Mouse (Mus musculus) embryonic facial prominence, embryonic 11.5 days (tissue): ENCODE measurements around the gene Mtfp1. TPM values are rescaled to one million over a fixed set of nuclear protein-coding genes. Genes with fewer than 3 reads are reported as not detected.
A peak's percentile ranks its signal among the peaks of the same experiment; 100 is the strongest.

Experiments used
- ATAC-seq: fragments of 200-750 bp; cut with Nextera tagmentation; replicated peaks from 2 replicates; pipeline ENCODE4 v1.8.0; 2017; ENCODE audit warnings: low read depth; ENCODE audit not compliant: insufficient number of reproducible peaks, low FRiP score, low TSS enrichment
- DNase-seq: peaks from one replicate; pipeline ENCODE4 v3.0.0-alpha.2; 2015; ENCODE audit warnings: low spot score
- H3K27ac ChIP-seq: fragments of 300-500 bp; sonication (generic); replicated peaks from 2 replicates; pipeline ENCODE4 v1.5.1; 2014; ENCODE audit warnings: mild to moderate bottlenecking, low read depth, low read length, control low read depth
- H3K27me3 ChIP-seq: fragments of 300-500 bp; sonication (generic); 2 replicates; pipeline ENCODE4 v1.6.1; 2014; ENCODE audit warnings: mild to moderate bottlenecking, low read length, moderate library complexity, mixed read lengths; ENCODE audit not compliant: control insufficient read depth, insufficient read depth
- H3K36me3 ChIP-seq: fragments of 300-500 bp; sonication (generic); replicated peaks from 2 replicates; pipeline ENCODE4 v1.6.1; 2014; ENCODE audit warnings: low read depth, mild to moderate bottlenecking, low read length, moderate library complexity, mixed read lengths; ENCODE audit not compliant: control insufficient read depth, insufficient read depth
- H3K4me1 ChIP-seq: fragments of 300-500 bp; sonication (generic); 2 replicates; pipeline ENCODE4 v1.6.1; 2014; ENCODE audit warnings: low read length, mixed read lengths; ENCODE audit not compliant: control insufficient read depth, insufficient read depth
- H3K4me2 ChIP-seq: fragments of 300-500 bp; sonication (generic); 2 replicates; pipeline ENCODE4 v1.6.1; 2014; ENCODE audit warnings: low read depth, mild to moderate bottlenecking, control low read depth, low read length, moderate library complexity
- H3K4me3 ChIP-seq: fragments of 300-500 bp; sonication (generic); 2 replicates; pipeline ENCODE4 v1.5.1; 2014; ENCODE audit warnings: low read depth, low read length, control low read depth
- H3K9ac ChIP-seq: fragments of 300-500 bp; sonication (generic); replicated peaks from 2 replicates; pipeline ENCODE4 v1.6.1; 2014; ENCODE audit warnings: mild to moderate bottlenecking, control low read depth, low read length
- H3K9me3 ChIP-seq: fragments of 300-500 bp; sonication (generic); replicated peaks from 2 replicates; pipeline ENCODE4 v1.6.1; 2016; ENCODE audit warnings: mild to moderate bottlenecking, low read length, inconsistent platforms, mixed read lengths; ENCODE audit not compliant: control insufficient read depth
- WGBS: fragments of 180-500 bp; shearing (Covaris S2); extraction: QIAGEN DNeasy Blood & Tissue Kit; methylation state at CpG from one replicate; pipeline ENCODE4 v1.1.7; 2014; 5-methylcytosine and 5-hydroxymethylcytosine counted together
- polyA plus RNA-seq: library from polyadenylated mRNA; unstranded; fragments of >200 nt; fragmentation: Nextera tagmentation; extraction: Ambion mirVana; gene quantifications from 2 replicates; pipeline ENCODE4 v1.2.1, GENCODE M21; 2014

Gene Mtfp1
- polyA plus RNA-seq, 1 experiment from 2014 or later: 8.7 TPM

DNA sequence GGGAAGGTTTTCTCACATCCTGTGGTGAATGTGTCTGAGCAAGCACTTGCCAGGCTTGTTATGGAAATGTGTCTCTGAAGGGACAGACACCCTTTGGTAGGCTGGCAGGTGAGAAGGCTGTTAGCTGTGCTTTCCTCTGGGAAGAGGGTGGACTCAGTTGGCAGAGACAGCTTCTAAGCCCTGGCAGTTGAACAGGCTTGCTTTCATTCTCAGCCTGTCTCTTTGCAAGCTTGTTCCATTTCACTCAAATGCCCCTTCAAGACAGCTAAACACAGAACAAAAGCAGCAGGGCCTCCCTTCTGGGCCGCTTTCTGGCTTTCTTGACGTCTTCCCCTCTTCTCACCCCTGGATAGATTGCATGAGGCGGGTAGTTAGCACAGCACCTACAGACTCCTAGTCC is 4.2 kb upstream of the Mtfp1 start:
- H3K4me2 ChIP-seq: no peak overlapping the region
- H3K27me3 ChIP-seq: no peaks in the 10 kb centered on the region
- H3K4me3 ChIP-seq: no peak overlapping the region
- 88% methylated on average over 3 of the region's 3 CpGs for WGBS
- no peak overlapping the region for H3K9ac ChIP-seq
- ATAC-seq: no peak
- DNase-seq: no peak
- H3K27ac ChIP-seq: no peak overlapping the region
- no peaks in the 10 kb centered on the region for H3K9me3 ChIP-seq
- peaks cover 4% of the 10 kb centered on the region for H3K4me1 ChIP-seq
- no peaks in the 10 kb centered on the region for H3K36me3 ChIP-seq

DNA sequence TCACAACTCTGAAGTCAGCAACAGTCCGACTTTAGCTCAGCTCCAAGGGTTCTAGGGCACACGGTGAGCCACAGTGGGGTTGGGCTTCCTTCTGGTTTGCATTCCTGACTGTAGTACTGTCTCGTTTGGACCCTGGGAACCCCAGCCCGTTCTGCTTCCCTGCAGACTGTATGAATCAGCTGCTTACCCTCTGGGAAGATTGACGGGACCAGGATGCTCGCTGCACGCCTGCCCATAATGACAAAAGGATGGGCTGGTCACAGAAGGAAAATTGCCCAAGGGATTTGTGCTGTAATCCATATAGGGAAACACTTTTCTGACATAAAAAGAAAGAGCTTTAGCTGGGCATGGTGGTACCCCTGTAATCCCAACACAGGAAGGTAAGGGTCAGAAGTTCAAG is 3.6 kb upstream of the Mtfp1 start:
- Histone ChIP-seq H3K9ac (no peak overlapping the region), H3K4me3 (no peak overlapping the region), H3K4me2 (no peak overlapping the region), H3K27ac (no peak overlapping the region), H3K4me1 (peaks cover 4% of the 10 kb centered on the region), H3K9me3 (no peaks in the 10 kb centered on the region), H3K27me3 (no peaks in the 10 kb centered on the region), H3K36me3 (no peaks in the 10 kb centered on the region)
- DNase-seq (no peak), ATAC-seq (no peak)
- 70% methylated on average over 7 of the region's 7 CpGs for WGBS

- 68% methylated on average over 8 of the region's 8 CpGs for WGBS
- H3K36me3 ChIP-seq: no peaks in the 10 kb centered on the region
Measured at GRCm38 (mm10) chr11:4098120-4098519, 2.9 kb upstream of the Mtfp1 start.

GRCm38 (mm10) chr11:4097091-4097621 is 1.9 kb upstream of the Mtfp1 start:
- Histone ChIP-seq H3K4me1 (peaks cover 4% of the 10 kb centered on the region), H3K27ac (peak overlapping the region; percentile 71), H3K9ac (peak overlapping the region; percentile 73), H3K27me3 (no peaks in the 10 kb centered on the region), H3K4me3 (peak overlapping the region; percentile 43), H3K36me3 (no peaks in the 10 kb centered on the region), H3K4me2 (peak overlapping the region; percentile 80), H3K9me3 (no peaks in the 10 kb centered on the region)
- 38% methylated on average over 10 of the region's 10 CpGs for WGBS
- DNase-seq (peak; percentile 4), ATAC-seq (peak; percentile 8)

More at GRCm38 (mm10) chr11:4098120-4098519, 2.9 kb upstream of the Mtfp1 start:
- Histone ChIP-seq H3K4me2 (no peak overlapping the region), H3K27ac (no peak overlapping the region), H3K9ac (no peak overlapping the region), H3K4me3 (no peak overlapping the region), H3K4me1 (peaks cover 4% of the 10 kb centered on the region), H3K27me3 (no peaks in the 10 kb centered on the region), H3K9me3 (no peaks in the 10 kb centered on the region)
- DNase-seq: no peak
- ATAC-seq: no peak

GRCm38 (mm10) chr11:4096054-4096984 is 1.1 kb upstream of the Mtfp1 start:
- Histone ChIP-seq H3K4me2 (peak overlapping the region; percentile 80), H3K27me3 (no peaks in the 10 kb centered on the region), H3K36me3 (no peaks in the 10 kb centered on the region), H3K27ac (peak overlapping the region; percentile 71), H3K9me3 (no peaks in the 10 kb centered on the region), H3K4me3 (peak overlapping the region; percentile 43), H3K4me1 (peaks cover 4% of the 10 kb centered on the region), H3K9ac (peak overlapping the region; percentile 73)
- peak; percentile 99 for DNase-seq
- peak; percentile 93 for ATAC-seq
- 2% methylated on average over 45 of the region's 45 CpGs for WGBS

- H3K36me3 ChIP-seq: no peaks in the 10 kb centered on the region
- 6% methylated on average over 23 of the region's 24 CpGs for whole genome bisulfite sequencing
- H3K9me3 ChIP-seq: no peaks in the 10 kb centered on the region
- H3K27ac ChIP-seq: peak overlapping the region; percentile 25; the same call in 1 of the 2 replicates
- H3K4me3 ChIP-seq: peak overlapping the region; percentile 53
- H3K4me2 ChIP-seq: peak overlapping the region; percentile 59
- DNase-seq (peak; percentile 77), ATAC-seq (no peak)
- peaks cover 4% of the 10 kb centered on the region for H3K4me1 ChIP-seq
- peak overlapping the region; percentile 57 for H3K9ac ChIP-seq
- H3K27me3 ChIP-seq: no peaks in the 10 kb centered on the region
Measured at GRCm38 (mm10) chr11:4094378-4095170, 671 bp downstream of the Mtfp1 start.

GRCm38 (mm10) chr11:4093459-4094377 is 1.5 kb downstream of the Mtfp1 start:
- no peak overlapping the region for H3K4me2 ChIP-seq
- no peak for DNase-seq
- no peak for ATAC-seq
- no peaks in the 10 kb centered on the region for H3K9me3 ChIP-seq
- no peaks in the 10 kb centered on the region for H3K27me3 ChIP-seq
- H3K4me3 ChIP-seq: no peak overlapping the region
- H3K36me3 ChIP-seq: no peaks in the 10 kb centered on the region
- WGBS: 85% methylated on average over 18 of the region's 18 CpGs
- no peak overlapping the region for H3K9ac ChIP-seq
- H3K27ac ChIP-seq: no peak overlapping the region
- H3K4me1 ChIP-seq: peaks cover 4% of the 10 kb centered on the region
